Mouse (Mus musculus): ENCODE measurements around the gene Bnc2. TPM values are rescaled to one million over a fixed set of nuclear protein-coding genes. Genes with fewer than 3 reads are reported as not detected.

Gene Bnc2
- polyA plus RNA-seq, 1 experiment from 2014 or later: 1.7 TPM

DNA sequence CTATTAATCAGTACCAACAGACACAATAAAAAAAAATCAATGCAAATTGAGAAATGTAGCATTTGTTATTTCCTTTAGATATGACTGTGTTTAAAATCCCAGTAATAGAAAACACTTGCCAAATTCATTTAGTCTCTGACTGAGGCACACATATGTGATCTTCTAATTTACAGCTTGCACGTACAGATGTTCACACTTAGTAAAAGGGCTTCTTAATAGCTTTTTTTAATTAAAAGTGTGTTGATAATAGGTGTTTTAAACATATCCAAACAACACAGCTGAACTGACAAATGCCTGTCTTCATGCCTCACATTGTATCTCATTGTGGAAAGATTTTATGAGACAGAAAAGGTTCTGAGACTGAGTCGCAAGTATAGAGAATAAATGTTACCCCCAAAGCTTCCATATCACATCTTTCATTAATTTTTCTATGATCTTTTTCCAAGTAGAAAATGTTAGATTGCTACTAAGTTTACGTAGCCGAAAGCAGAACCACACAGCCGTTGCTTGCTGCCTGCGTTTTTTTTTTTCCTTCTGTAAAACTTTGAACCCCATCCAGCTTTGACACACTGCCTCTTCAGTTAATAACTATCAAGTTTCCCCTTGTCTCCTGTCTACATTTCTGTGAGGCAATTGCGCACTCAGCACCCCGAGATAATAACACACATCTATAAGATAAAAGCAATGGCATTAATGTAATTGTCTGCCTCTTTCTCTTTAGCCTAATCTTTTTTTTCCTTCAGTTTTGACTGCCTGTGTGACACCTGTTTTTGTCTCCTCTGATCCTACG lies 271.5 kb downstream of the Bnc2 start:
- no peaks in the 10 kb centered on the region for H3K9me3 ChIP-seq
- H3K4me3 ChIP-seq: no peak overlapping the region
- 0 out of 2 replicates have a peak overlapping the region, but pooled peaks have one; percentile 9 for H3K4me2 ChIP-seq
- no peaks in the 10 kb centered on the region for H3K36me3 ChIP-seq
- no peak overlapping the region for H3K27ac ChIP-seq (replicated peaks)
- no peak for ATAC-seq (ENCODE audit: extremely low read depth, insufficient number of reproducible peaks, low FRiP score, low TSS enrichment)
- H3K27me3 ChIP-seq (replicated peaks): peaks cover 22% of the 10 kb centered on the region
- peaks cover 26% of the 10 kb centered on the region for H3K4me1 ChIP-seq
- 39% methylated on average over 9 of the region's 9 CpGs for WGBS
- no peak overlapping the region for H3K9ac ChIP-seq

GRCm38 (mm10) chr4:84388991-84389390 lies 286.1 kb downstream of the Bnc2 start:
- H3K4me2 ChIP-seq: no peak overlapping the region
- H3K36me3 ChIP-seq: no peaks in the 10 kb centered on the region
- no peak overlapping the region for H3K9ac ChIP-seq
- 80% methylated on average over 5 of the region's 5 CpGs for WGBS
- H3K27ac ChIP-seq (replicated peaks): no peak overlapping the region
- no peak overlapping the region for H3K4me3 ChIP-seq
- H3K27me3 ChIP-seq (replicated peaks): no peaks in the 10 kb centered on the region
- ATAC-seq (ENCODE audit: extremely low read depth, insufficient number of reproducible peaks, low FRiP score, low TSS enrichment): no peak
- H3K9me3 ChIP-seq: no peaks in the 10 kb centered on the region
- peaks cover 7% of the 10 kb centered on the region; the same call in 1 of the 2 replicates for H3K4me1 ChIP-seq

GRCm38 (mm10) chr4:84385156-84385555 lies 289.9 kb downstream of the Bnc2 start:
- ATAC-seq (ENCODE audit: extremely low read depth, insufficient number of reproducible peaks, low FRiP score, low TSS enrichment): no peak
- 76% methylated on average over 1 of the region's 1 CpGs for WGBS

GRCm38 (mm10) chr4:84379289-84379688 lies 295.8 kb downstream of the Bnc2 start:
- no peak for ATAC-seq (ENCODE audit: extremely low read depth, insufficient number of reproducible peaks, low FRiP score, low TSS enrichment)
- Histone ChIP-seq H3K4me1 (0 out of 2 replicates have a peak, but pooled peaks cover 6% of the 10 kb centered on the region), H3K27ac (replicated peaks) (no peak overlapping the region), H3K4me2 (no peak overlapping the region), H3K27me3 (replicated peaks) (no peaks in the 10 kb centered on the region), H3K36me3 (no peaks in the 10 kb centered on the region), H3K9ac (no peak overlapping the region), H3K9me3 (no peaks in the 10 kb centered on the region), H3K4me3 (no peak overlapping the region)
- WGBS: 53% methylated on average over 6 of the region's 6 CpGs

More at GRCm38 (mm10) chr4:84385156-84385555, 289.9 kb downstream of the Bnc2 start:
- Histone ChIP-seq H3K27me3 (replicated peaks) (no peaks in the 10 kb centered on the region), H3K4me2 (no peak overlapping the region), H3K4me1 (no peaks in the 10 kb centered on the region), H3K9me3 (no peaks in the 10 kb centered on the region), H3K9ac (no peak overlapping the region), H3K4me3 (no peak overlapping the region), H3K36me3 (no peaks in the 10 kb centered on the region), H3K27ac (replicated peaks) (no peak overlapping the region)

DNA sequence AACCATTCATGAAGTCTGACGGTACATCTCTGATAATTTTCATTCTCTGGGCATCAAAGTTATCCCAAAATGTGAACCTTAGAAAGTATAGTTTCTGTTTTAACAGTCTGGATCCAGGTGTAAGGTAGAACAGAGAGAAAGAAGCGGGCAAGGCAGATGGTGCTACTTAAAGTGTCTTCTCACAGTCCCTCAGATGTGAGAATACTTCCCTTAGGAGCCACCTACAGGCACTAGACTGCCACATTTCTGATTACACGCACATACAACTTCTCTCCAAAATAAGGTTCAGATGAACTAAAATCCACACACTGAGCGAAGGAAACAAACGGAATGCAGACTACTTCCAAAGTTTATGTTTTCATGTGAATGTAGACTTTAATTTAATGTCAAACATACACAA lies 297.6 kb downstream of the Bnc2 start:
- H3K9ac ChIP-seq: no peak overlapping the region
- H3K27me3 ChIP-seq (replicated peaks): no peaks in the 10 kb centered on the region
- no peaks in the 10 kb centered on the region for H3K36me3 ChIP-seq
- H3K4me2 ChIP-seq: no peak overlapping the region
- no peak for ATAC-seq (ENCODE audit: extremely low read depth, insufficient number of reproducible peaks, low FRiP score, low TSS enrichment)
- no peak overlapping the region for H3K27ac ChIP-seq (replicated peaks)
- 0 out of 2 replicates have a peak, but pooled peaks cover 6% of the 10 kb centered on the region for H3K4me1 ChIP-seq
- H3K4me3 ChIP-seq: no peak overlapping the region
- H3K9me3 ChIP-seq: no peaks in the 10 kb centered on the region
- WGBS: 80% methylated on average over 5 of the region's 5 CpGs

GRCm38 (mm10) chr4:84362337-84362823 lies 312.7 kb downstream of the Bnc2 start:
- H3K4me3 ChIP-seq: no peak overlapping the region
- H3K27ac ChIP-seq (replicated peaks): no peak overlapping the region
- peaks cover 6% of the 10 kb centered on the region; the same call in 1 of the 2 replicates for H3K4me1 ChIP-seq
- no peak for ATAC-seq (ENCODE audit: extremely low read depth, insufficient number of reproducible peaks, low FRiP score, low TSS enrichment)
- H3K27me3 ChIP-seq (replicated peaks): no peaks in the 10 kb centered on the region
- no peaks in the 10 kb centered on the region for H3K9me3 ChIP-seq
- WGBS: 47% methylated on average over 8 of the region's 8 CpGs
- no peak overlapping the region for H3K4me2 ChIP-seq
- no peak overlapping the region for H3K9ac ChIP-seq
- H3K36me3 ChIP-seq: no peaks in the 10 kb centered on the region

GRCm38 (mm10) chr4:84361165-84361564 lies 313.9 kb downstream of the Bnc2 start:
- H3K27me3 ChIP-seq (replicated peaks): no peaks in the 10 kb centered on the region
- ATAC-seq (ENCODE audit: extremely low read depth, insufficient number of reproducible peaks, low FRiP score, low TSS enrichment): no peak
- H3K4me3 ChIP-seq: no peak overlapping the region
- no peak overlapping the region for H3K4me2 ChIP-seq
- H3K4me1 ChIP-seq: peaks cover 13% of the 10 kb centered on the region; the same call in 1 of the 2 replicates
- no peaks in the 10 kb centered on the region for H3K9me3 ChIP-seq
- 48% methylated on average over 5 of the region's 5 CpGs for WGBS
- H3K27ac ChIP-seq (replicated peaks): no peak overlapping the region
- no peaks in the 10 kb centered on the region for H3K36me3 ChIP-seq
- H3K9ac ChIP-seq: no peak overlapping the region

GRCm38 (mm10) chr4:84359996-84360395 lies 315.1 kb downstream of the Bnc2 start:
- H3K36me3 ChIP-seq: no peaks in the 10 kb centered on the region
- H3K9me3 ChIP-seq: no peaks in the 10 kb centered on the region
- no peak overlapping the region for H3K27ac ChIP-seq (replicated peaks)
- H3K4me3 ChIP-seq: no peak overlapping the region
- no peak overlapping the region for H3K9ac ChIP-seq
- no peak overlapping the region for H3K4me2 ChIP-seq
- peaks cover 14% of the 10 kb centered on the region; the same call in 1 of the 2 replicates for H3K4me1 ChIP-seq
- no peaks in the 10 kb centered on the region for H3K27me3 ChIP-seq (replicated peaks)
- no peak for ATAC-seq (ENCODE audit: extremely low read depth, insufficient number of reproducible peaks, low FRiP score, low TSS enrichment)
- 79% methylated on average over 2 of the region's 2 CpGs for WGBS

- Histone ChIP-seq H3K4me1 (peaks cover 14% of the 10 kb centered on the region; the same call in 1 of the 2 replicates), H3K4me3 (no peak overlapping the region), H3K27me3 (replicated peaks) (no peaks in the 10 kb centered on the region), H3K9me3 (no peaks in the 10 kb centered on the region), H3K9ac (no peak overlapping the region), H3K4me2 (no peak overlapping the region), H3K27ac (replicated peaks) (no peak overlapping the region), H3K36me3 (no peaks in the 10 kb centered on the region)
- no peak for ATAC-seq (ENCODE audit: extremely low read depth, insufficient number of reproducible peaks, low FRiP score, low TSS enrichment)
- WGBS: 62% methylated on average over 2 of the region's 2 CpGs
Observed at GRCm38 (mm10) chr4:84358204-84358603, 316.9 kb downstream of the Bnc2 start.

- peaks cover 13% of the 10 kb centered on the region; the same call in 1 of the 2 replicates for H3K4me1 ChIP-seq
- H3K4me2 ChIP-seq: no peak overlapping the region
- H3K27ac ChIP-seq (replicated peaks): no peak overlapping the region
- 61% methylated on average over 1 of the region's 1 CpGs for WGBS
- ATAC-seq (ENCODE audit: extremely low read depth, insufficient number of reproducible peaks, low FRiP score, low TSS enrichment): no peak
- H3K4me3 ChIP-seq: no peak overlapping the region
- no peaks in the 10 kb centered on the region for H3K36me3 ChIP-seq
- H3K9me3 ChIP-seq: no peaks in the 10 kb centered on the region
- H3K9ac ChIP-seq: no peak overlapping the region
- H3K27me3 ChIP-seq (replicated peaks): no peaks in the 10 kb centered on the region
Observed at GRCm38 (mm10) chr4:84357382-84357781, 317.7 kb downstream of the Bnc2 start.

DNA sequence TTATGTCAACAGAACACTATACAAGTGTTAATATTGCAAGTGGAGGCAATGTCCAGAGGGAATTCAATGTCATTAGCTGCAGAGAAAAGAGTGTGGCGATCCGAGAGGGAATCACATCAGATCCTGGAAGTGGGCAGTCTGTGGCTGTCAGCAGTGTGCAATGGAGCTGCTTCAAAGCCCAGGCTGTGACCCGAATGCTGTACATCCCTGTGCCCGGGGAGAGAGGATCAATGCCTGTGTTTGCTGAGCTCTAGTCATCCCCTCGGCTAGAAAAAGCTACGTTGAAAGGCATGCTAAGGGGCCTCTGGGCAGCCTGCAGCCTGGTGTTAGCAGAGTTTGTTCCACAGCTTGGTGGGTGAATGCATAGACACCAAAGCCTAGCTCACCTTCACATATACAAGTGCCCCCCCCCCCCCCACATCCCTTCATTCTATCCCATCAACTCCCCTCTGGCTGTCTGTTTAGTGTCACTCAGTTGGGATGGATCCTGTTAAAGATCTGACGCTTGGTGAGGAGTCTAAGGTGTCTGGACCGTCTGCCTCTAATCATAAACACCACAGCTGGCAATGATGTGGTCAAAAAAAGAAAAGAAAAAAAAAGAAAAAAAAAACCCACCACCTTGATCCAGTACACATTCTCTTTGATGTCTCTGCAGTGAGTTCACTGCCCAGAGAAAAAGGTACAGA lies 318.5 kb downstream of the Bnc2 start:
- Histone ChIP-seq H3K9me3 (no peaks in the 10 kb centered on the region), H3K4me2 (no peak overlapping the region), H3K4me1 (peaks cover 10% of the 10 kb centered on the region; the same call in 1 of the 2 replicates), H3K27ac (replicated peaks) (no peak overlapping the region), H3K9ac (peak overlapping the region; percentile 29; the same call in 1 of the 2 replicates), H3K4me3 (no peak overlapping the region), H3K27me3 (replicated peaks) (no peaks in the 10 kb centered on the region), H3K36me3 (no peaks in the 10 kb centered on the region)
- WGBS: 32% methylated on average over 8 of the region's 8 CpGs
- no peak for ATAC-seq (ENCODE audit: extremely low read depth, insufficient number of reproducible peaks, low FRiP score, low TSS enrichment)

All from heart, embryonic 13.5 days (tissue).